Mouse (Mus musculus) lung, embryonic 16.5 days (tissue): ENCODE measurements at regions not wholly inside any gene's neighbourhood (a gene's known extent, or its start where the extent isn't known, plus 50 kb on each side); places are given as distances from the start of the nearest gene placed in this dataset.

Experiments used
- ATAC-seq: fragments of 200-750 bp; cut with Nextera tagmentation; 2 replicates; pipeline ENCODE4 v1.8.0; 2017; ENCODE audit warnings: low read depth, mild to moderate bottlenecking, moderate library complexity
- H3K27ac ChIP-seq: fragments of 300-500 bp; sonication (generic); 2 replicates; pipeline ENCODE4 v1.5.1; 2014; ENCODE audit warnings: mild to moderate bottlenecking, control low read depth, low read length
- H3K27me3 ChIP-seq: fragments of 300-500 bp; sonication (generic); 2 replicates; pipeline ENCODE4 v1.6.1; 2014; ENCODE audit warnings: low read depth, low read length, mixed read lengths; ENCODE audit not compliant: control insufficient read depth, insufficient read depth
- H3K36me3 ChIP-seq: fragments of 300-500 bp; sonication (generic); 2 replicates; pipeline ENCODE4 v1.6.1; 2014; ENCODE audit warnings: low read length; ENCODE audit not compliant: control insufficient read depth, insufficient read depth
- H3K4me1 ChIP-seq: fragments of 300-500 bp; sonication (generic); replicated peaks from 2 replicates; pipeline ENCODE4 v1.6.1; 2014; ENCODE audit warnings: low read length, mixed read lengths; ENCODE audit not compliant: control insufficient read depth, insufficient read depth
- H3K4me2 ChIP-seq: fragments of 300-500 bp; sonication (generic); 2 replicates; pipeline ENCODE4 v1.6.1; 2014; ENCODE audit warnings: low read depth, low read length, control low read depth
- H3K4me3 ChIP-seq: fragments of 300-500 bp; sonication (generic); 2 replicates; pipeline ENCODE4 v1.5.1; 2014; ENCODE audit warnings: mild to moderate bottlenecking, low read length, control low read depth
- H3K9ac ChIP-seq: fragments of 300-500 bp; sonication (generic); 2 replicates; pipeline ENCODE4 v1.6.1; 2014; ENCODE audit warnings: low read length, control low read depth
- H3K9me3 ChIP-seq: fragments of 300-500 bp; sonication (generic); 2 replicates; pipeline ENCODE4 v1.6.1; 2016; ENCODE audit warnings: low read length; ENCODE audit not compliant: control insufficient read depth
- WGBS: fragments of 180-500 bp; shearing (Covaris S2); extraction: QIAGEN DNeasy Blood & Tissue Kit; methylation state at CpG from one replicate; pipeline ENCODE4 v1.1.7; 2014; 5-methylcytosine and 5-hydroxymethylcytosine counted together

DNA sequence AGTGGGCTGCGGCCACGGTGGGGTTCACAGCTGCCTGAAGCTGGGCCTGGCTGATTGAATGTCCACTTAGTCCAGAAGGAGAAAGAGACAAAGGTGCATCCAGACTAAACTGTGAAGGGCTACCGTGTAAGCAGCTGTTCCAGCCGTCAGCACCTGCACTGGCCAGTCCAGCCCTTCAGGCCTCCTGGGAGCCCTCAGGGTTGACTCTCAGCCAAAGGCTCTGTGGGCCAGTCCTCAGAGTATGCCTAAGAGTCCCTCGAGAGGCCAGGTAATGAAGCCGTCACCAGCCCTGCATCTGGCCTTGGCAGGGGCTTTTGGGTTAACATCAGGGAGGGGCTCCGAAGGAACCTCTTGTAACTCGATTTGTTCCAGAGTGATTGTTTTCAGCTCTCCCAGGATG, 187.4 kb downstream of the Gpd2 start:
- Histone ChIP-seq H3K36me3 (no peaks in the 10 kb centered on the region), H3K27ac (no peak overlapping the region), H3K4me2 (no peak overlapping the region), H3K4me1 (no peaks in the 10 kb centered on the region), H3K9ac (no peak overlapping the region), H3K27me3 (no peaks in the 10 kb centered on the region), H3K4me3 (no peak overlapping the region), H3K9me3 (no peaks in the 10 kb centered on the region)
- WGBS = 66% methylated on average over 8 of the region's 8 CpGs
- no peak for ATAC-seq

DNA sequence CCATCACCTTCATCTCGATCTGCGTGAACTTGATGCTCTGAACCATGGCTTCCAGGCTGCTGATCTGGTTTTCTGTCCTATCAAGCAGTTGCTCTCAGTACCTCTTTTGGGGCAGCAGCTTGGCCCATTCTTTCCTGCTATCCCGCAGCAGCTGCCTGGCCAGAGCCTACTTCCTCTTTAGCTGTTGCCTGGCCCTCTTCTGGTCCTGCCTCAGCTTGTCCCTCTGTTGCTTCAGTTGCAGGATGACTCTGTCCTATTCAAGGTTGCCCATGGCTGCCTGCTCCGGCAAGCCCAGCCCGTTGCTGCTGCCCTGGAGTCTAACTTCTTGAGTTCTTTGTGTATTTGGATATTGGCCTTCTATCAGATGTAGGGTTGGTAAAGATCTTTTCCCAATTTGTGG, 188.0 kb downstream of the Gpd2 start:
- no peak overlapping the region for H3K4me3 ChIP-seq
- H3K9me3 ChIP-seq = no peaks in the 10 kb centered on the region
- 88% methylated on average over 5 of the region's 5 CpGs for WGBS
- H3K4me1 ChIP-seq = no peaks in the 10 kb centered on the region
- H3K9ac ChIP-seq = no peak overlapping the region
- no peak overlapping the region for H3K27ac ChIP-seq
- H3K4me2 ChIP-seq = no peak overlapping the region
- no peaks in the 10 kb centered on the region for H3K36me3 ChIP-seq
- no peaks in the 10 kb centered on the region for H3K27me3 ChIP-seq
- ATAC-seq = no peak

DNA sequence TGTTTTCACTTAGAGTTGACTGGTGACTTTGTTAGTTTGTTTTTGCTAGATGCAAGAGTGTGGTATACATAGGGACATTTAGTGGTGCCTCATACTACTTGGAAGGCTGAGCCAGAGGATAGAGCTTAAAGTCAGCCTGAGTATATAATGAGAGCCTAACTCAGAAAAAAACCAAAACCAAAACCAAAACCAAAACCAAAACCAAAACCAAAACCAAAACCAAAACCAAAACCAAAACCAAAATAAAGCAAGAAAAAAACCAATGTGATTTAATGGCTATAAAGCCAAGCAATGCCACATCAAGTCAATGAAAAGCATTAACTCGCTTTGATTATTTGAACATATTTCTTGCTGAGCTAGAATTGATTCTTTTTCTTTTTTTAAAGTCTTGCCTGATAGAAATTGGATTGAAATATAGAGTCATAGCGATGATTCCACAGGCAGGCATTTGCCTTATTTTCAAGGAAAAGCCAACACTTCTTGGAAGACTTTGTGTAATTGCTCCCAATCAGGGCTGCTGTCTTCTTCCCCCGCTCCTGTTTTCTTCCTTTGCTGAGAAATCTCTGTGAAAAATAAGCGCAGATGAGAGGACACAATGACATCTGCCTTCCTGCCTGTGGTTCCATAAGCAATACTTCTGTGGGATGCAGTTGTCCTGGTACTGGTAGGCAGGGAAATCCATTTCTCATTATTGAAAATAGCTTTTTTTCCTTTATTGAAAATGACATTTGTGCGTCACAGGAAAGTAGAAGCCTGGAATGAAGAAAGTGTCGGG, 213.7 kb downstream of the Gpd2 start:
- H3K36me3 ChIP-seq = no peaks in the 10 kb centered on the region
- H3K27me3 ChIP-seq = no peaks in the 10 kb centered on the region
- H3K4me2 ChIP-seq = no peak overlapping the region
- H3K9ac ChIP-seq = no peak overlapping the region
- no peaks in the 10 kb centered on the region for H3K4me1 ChIP-seq
- H3K27ac ChIP-seq = no peak overlapping the region
- no peak overlapping the region for H3K4me3 ChIP-seq
- no peak for ATAC-seq
- no peaks in the 10 kb centered on the region for H3K9me3 ChIP-seq
- WGBS = 88% methylated on average over 6 of the region's 6 CpGs

DNA sequence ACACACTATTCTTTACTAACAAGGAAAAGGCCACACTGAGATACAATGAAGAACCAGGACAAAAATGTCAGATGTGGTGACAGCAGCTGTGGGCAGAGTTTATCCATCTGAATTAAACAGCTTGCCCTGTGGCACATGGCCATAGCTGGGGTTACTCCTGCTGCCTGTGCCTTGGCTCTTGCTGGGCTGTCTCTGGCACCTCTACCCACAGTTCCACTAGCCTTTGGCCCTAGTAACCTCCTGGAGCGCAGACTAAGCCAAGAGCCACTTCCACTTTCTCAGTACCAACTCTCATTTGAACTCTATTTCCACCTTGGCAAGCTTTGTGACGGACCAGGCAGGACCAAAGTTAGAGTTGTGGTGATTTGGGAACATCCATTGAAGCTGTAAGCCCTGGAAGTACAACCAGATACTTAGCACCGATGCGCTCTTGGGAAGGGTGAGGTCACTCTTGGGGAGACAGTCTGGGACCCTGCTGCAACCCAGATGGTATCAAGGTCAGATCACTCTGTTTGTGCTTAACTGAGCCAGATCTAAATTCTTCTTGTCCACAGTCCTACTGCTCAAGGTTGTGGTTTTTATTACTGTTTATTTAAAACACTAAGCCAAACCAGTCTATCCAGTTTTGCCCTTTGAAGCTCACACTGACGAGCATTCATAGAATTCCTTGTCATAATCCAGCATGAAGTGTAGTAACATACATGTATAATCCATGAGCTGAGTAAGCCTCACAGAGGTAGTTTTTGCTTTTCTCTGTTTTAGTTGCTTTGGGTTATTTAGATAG, 216.7 kb downstream of the Gpd2 start:
- Histone ChIP-seq H3K4me1 (no peaks in the 10 kb centered on the region), H3K27me3 (no peaks in the 10 kb centered on the region), H3K36me3 (no peaks in the 10 kb centered on the region), H3K27ac (peak overlapping the region; percentile 53; the same call in 1 of the 2 replicates), H3K4me2 (no peak overlapping the region), H3K4me3 (no peak overlapping the region), H3K9ac (no peak overlapping the region), H3K9me3 (no peaks in the 10 kb centered on the region)
- 57% methylated on average over 5 of the region's 5 CpGs for WGBS
- peak; percentile 73 for ATAC-seq

DNA sequence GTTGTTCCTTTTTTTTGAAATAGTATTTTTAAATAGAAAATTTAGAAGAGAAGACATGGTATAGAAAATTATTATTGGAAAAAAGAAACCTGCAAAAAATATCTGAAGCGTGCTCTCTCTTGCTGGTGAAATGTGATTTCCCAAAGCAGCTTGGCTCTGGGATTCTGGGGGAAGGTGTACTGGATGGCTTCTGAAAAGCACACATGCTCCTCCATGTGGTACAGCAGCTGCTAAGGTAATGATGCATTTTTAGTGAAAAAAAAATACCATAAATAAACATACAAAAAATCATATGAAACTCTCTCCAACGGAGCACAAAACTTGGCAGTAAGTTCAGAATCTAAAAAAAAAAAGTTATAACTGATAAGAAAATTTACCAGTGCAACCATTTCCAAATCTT, 222.5 kb downstream of the Gpd2 start:
- WGBS = 62% methylated on average over 2 of the region's 2 CpGs
- H3K4me1 ChIP-seq = no peaks in the 10 kb centered on the region
- H3K27ac ChIP-seq = no peak overlapping the region
- no peaks in the 10 kb centered on the region for H3K36me3 ChIP-seq
- H3K4me3 ChIP-seq = no peak overlapping the region
- H3K4me2 ChIP-seq = no peak overlapping the region
- ATAC-seq = no peak
- H3K9me3 ChIP-seq = no peaks in the 10 kb centered on the region
- no peaks in the 10 kb centered on the region for H3K27me3 ChIP-seq
- no peak overlapping the region for H3K9ac ChIP-seq

DNA sequence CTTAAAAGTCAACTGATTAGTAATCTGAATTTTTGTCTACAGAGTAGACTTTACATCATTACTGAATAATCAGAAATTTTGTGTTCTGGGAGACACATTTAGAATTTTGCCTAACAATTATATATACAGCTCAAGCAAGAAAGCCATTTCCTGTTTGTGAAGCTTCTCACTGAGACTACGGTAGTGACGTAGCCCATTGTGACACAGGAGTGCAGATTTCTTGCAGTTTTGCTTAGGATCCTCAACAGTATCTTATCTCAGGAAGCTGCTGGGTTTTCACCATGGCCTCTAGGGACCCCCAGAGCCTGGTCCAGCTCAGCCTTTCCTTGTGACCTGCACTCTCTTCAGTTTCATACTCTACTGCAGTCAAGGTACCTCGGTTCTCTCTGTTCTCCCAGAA, 236.4 kb downstream of the Gpd2 start:
- H3K4me3 ChIP-seq = no peak overlapping the region
- no peaks in the 10 kb centered on the region for H3K36me3 ChIP-seq
- WGBS = 72% methylated on average over 3 of the region's 3 CpGs
- H3K27me3 ChIP-seq = no peaks in the 10 kb centered on the region
- no peak overlapping the region for H3K9ac ChIP-seq
- H3K4me2 ChIP-seq = no peak overlapping the region
- no peaks in the 10 kb centered on the region for H3K9me3 ChIP-seq
- ATAC-seq = no peak
- no peaks in the 10 kb centered on the region for H3K4me1 ChIP-seq
- no peak overlapping the region for H3K27ac ChIP-seq

GRCm38 (mm10) chr2:57492116-57492515, 254.7 kb downstream of the Gpd2 start:
- Histone ChIP-seq H3K4me2 (no peak overlapping the region), H3K4me1 (no peaks in the 10 kb centered on the region), H3K27me3 (no peaks in the 10 kb centered on the region), H3K9ac (no peak overlapping the region), H3K4me3 (no peak overlapping the region), H3K27ac (no peak overlapping the region), H3K9me3 (no peaks in the 10 kb centered on the region), H3K36me3 (no peaks in the 10 kb centered on the region)
- 59% methylated on average over 4 of the region's 4 CpGs for WGBS
- ATAC-seq = no peak

- H3K36me3 ChIP-seq = no peaks in the 10 kb centered on the region
- 68% methylated on average over 6 of the region's 6 CpGs for WGBS
- H3K27ac ChIP-seq = no peak overlapping the region
- no peak overlapping the region for H3K9ac ChIP-seq
- H3K4me3 ChIP-seq = no peak overlapping the region
- ATAC-seq = no peak
- H3K4me2 ChIP-seq = no peak overlapping the region
- no peaks in the 10 kb centered on the region for H3K27me3 ChIP-seq
- H3K9me3 ChIP-seq = no peaks in the 10 kb centered on the region
- H3K4me1 ChIP-seq = no peaks in the 10 kb centered on the region
These were observed 255.6 kb downstream of the Gpd2 start for GRCm38 (mm10) chr2:57492914-57493621.

GRCm38 (mm10) chr2:57496315-57496954, 259.0 kb downstream of the Gpd2 start:
- ATAC-seq = no peak
- Histone ChIP-seq H3K4me1 (no peaks in the 10 kb centered on the region), H3K27ac (no peak overlapping the region), H3K4me3 (no peak overlapping the region), H3K36me3 (no peaks in the 10 kb centered on the region), H3K9me3 (no peaks in the 10 kb centered on the region), H3K9ac (no peak overlapping the region), H3K27me3 (no peaks in the 10 kb centered on the region), H3K4me2 (no peak overlapping the region)
- WGBS = 38% methylated on average over 2 of the region's 2 CpGs
